Mouse (Mus musculus) CH12.LX (cell line): ENCODE results near the gene Itga6. TPM values are rescaled to one million over a fixed set of nuclear protein-coding genes. Genes with fewer than 3 reads are reported as not detected.

Experiments used
- DNase-seq: peaks from one replicate; pipeline ENCODE4 v3.0.0-alpha.2; 2013; ENCODE audit errors: extremely low read depth
- H3K27ac ChIP-seq: 2 replicates; pipeline ENCODE4 v1.5.1; 2012; ENCODE audit warnings: low read depth, mild to moderate bottlenecking, control low read depth, moderate library complexity; ENCODE audit not compliant: insufficient read depth
- H3K27me3 ChIP-seq: replicated peaks from 2 replicates; pipeline ENCODE3; 2012; ENCODE audit warnings: inconsistent platforms
- H3K36me3 ChIP-seq, 2 experiments: replicated peaks in 1 of 2; 2 replicates each; pipeline versions ENCODE3 to v1.6.1; 2012; ENCODE audit warnings: inconsistent platforms in 1 of 2, low read length in 1 of 2, mild to moderate bottlenecking in 1 of 2, mixed read lengths in 1 of 2, moderate library complexity in 1 of 2; ENCODE audit not compliant: control insufficient read depth in 1 of 2, insufficient read depth in 1 of 2
- H3K4me1 ChIP-seq, 2 experiments: 2 replicates each; pipeline ENCODE4 v1.6.1; 2012; ENCODE audit warnings: inconsistent platforms in 1 of 2, moderate library complexity in 1 of 2; ENCODE audit not compliant: insufficient read depth in 2 of 2, control insufficient read depth in 1 of 2
- H3K4me2 ChIP-seq: 2 replicates; pipeline ENCODE4 v1.6.1; 2012; ENCODE audit warnings: low read depth, mild to moderate bottlenecking, control low read depth; ENCODE audit not compliant: poor library complexity, insufficient read depth, severe bottlenecking
- H3K4me3 ChIP-seq, 3 experiments: fragments of 150-350 bp in 1 of 3; sonication (generic) in 1 of 3; replicated peaks in 1 of 3; 2 replicates each; pipeline versions ENCODE3 to v1.5.1; 2011 to 2012; ENCODE audit warnings: low read depth in 2 of 3, low read length in 2 of 3, mild to moderate bottlenecking in 2 of 3, moderate library complexity in 2 of 3, control low read depth in 1 of 3, improper control_type of control experiment in 1 of 3, inconsistent platforms in 1 of 3, mixed read lengths in 1 of 3; ENCODE audit not compliant: poor library complexity in 1 of 3
- H3K79me2 ChIP-seq: replicated peaks from 2 replicates; pipeline ENCODE4 v1.6.1; 2012; ENCODE audit warnings: mild to moderate bottlenecking, moderate library complexity; ENCODE audit not compliant: control insufficient read depth, poor library complexity, insufficient read depth, severe bottlenecking; ENCODE audit errors: extremely low read depth
- H3K9ac ChIP-seq: 2 replicates; pipeline ENCODE4 v1.6.1; 2012; ENCODE audit warnings: low read depth, mild to moderate bottlenecking, control low read depth, moderate library complexity; ENCODE audit not compliant: insufficient read depth
- H3K9me3 ChIP-seq: replicated peaks from 2 replicates; pipeline ENCODE3; 2012; ENCODE audit warnings: low read length, inconsistent platforms, mixed read lengths
- BHLHE40 ChIP-seq: IDR thresholded peaks from 2 replicates; pipeline ENCODE4 v1.6.1; 2011; ENCODE audit warnings: mild to moderate bottlenecking, low read depth, low read length, improper control_type of control experiment
- CTCF ChIP-seq, 2 experiments: IDR thresholded peaks in 1 of 2; conservative IDR thresholded peaks in 1 of 2; 2 replicates each; pipeline ENCODE4 v1.5.1; 2011 to 2012; ENCODE audit warnings: low read depth in 2 of 2, low read length in 2 of 2, improper control_type of control experiment in 1 of 2, inconsistent platforms in 1 of 2, mild to moderate bottlenecking in 1 of 2, moderate library complexity in 1 of 2
- E2F4 ChIP-seq: IDR thresholded peaks from 2 replicates; pipeline ENCODE4 v1.6.1; 2011; ENCODE audit warnings: low read depth, low read length, improper control_type of control experiment; ENCODE audit not compliant: insufficient replicate concordance
- EP300 ChIP-seq: IDR thresholded peaks from 2 replicates; pipeline ENCODE4 v1.6.1; 2011; ENCODE audit warnings: low read length, improper control_type of control experiment
- ETS1 ChIP-seq: conservative IDR thresholded peaks from 2 replicates; pipeline ENCODE4 v1.6.1; 2012; ENCODE audit warnings: low read depth, mild to moderate bottlenecking, inconsistent platforms, low read length, improper control_type of control experiment, moderate library complexity
- GABPA ChIP-seq: IDR thresholded peaks from 2 replicates; pipeline ENCODE4 v1.6.1; 2012; ENCODE audit warnings: low read depth, low read length, improper control_type of control experiment, inconsistent platforms; ENCODE audit not compliant: insufficient replicate concordance
- HCFC1 ChIP-seq: IDR thresholded peaks from 2 replicates; pipeline ENCODE4 v1.6.1; 2012; ENCODE audit warnings: low read depth, mild to moderate bottlenecking, inconsistent platforms, low read length, improper control_type of control experiment
- IRF4 ChIP-seq: IDR thresholded peaks from 2 replicates; pipeline ENCODE4 v1.6.1; 2014; ENCODE audit warnings: low read depth, mild to moderate bottlenecking, inconsistent platforms, low read length, improper control_type of control experiment
- JUND ChIP-seq: conservative IDR thresholded peaks from 2 replicates; pipeline ENCODE4 v1.6.1; 2011; ENCODE audit warnings: low read depth, low read length, improper control_type of control experiment
- MAFK ChIP-seq: IDR thresholded peaks from 2 replicates; pipeline ENCODE4 v1.6.1; 2011; ENCODE audit warnings: low read length, improper control_type of control experiment; ENCODE audit not compliant: insufficient replicate concordance
- MAZ ChIP-seq: IDR thresholded peaks from 2 replicates; pipeline ENCODE4 v1.6.1; 2012; ENCODE audit warnings: low read depth, mild to moderate bottlenecking, inconsistent platforms, low read length, improper control_type of control experiment, moderate library complexity
- MXI1 ChIP-seq: IDR thresholded peaks from 2 replicates; pipeline ENCODE4 v1.6.1; 2011; ENCODE audit warnings: mild to moderate bottlenecking, low read depth, low read length, improper control_type of control experiment
- MYC ChIP-seq: IDR thresholded peaks from 2 replicates; pipeline ENCODE4 v1.6.1; 2011; ENCODE audit warnings: low read depth, mild to moderate bottlenecking, improper control_type of control experiment, low read length
- NELFE ChIP-seq: IDR thresholded peaks from 2 replicates; pipeline ENCODE4 v1.6.1; 2011; ENCODE audit warnings: low read depth, low read length, improper control_type of control experiment
- PAX5 ChIP-seq: IDR thresholded peaks from 2 replicates; pipeline ENCODE4 v1.6.1; 2012; ENCODE audit warnings: low read length, inconsistent platforms, mixed read lengths
- POLR2A ChIP-seq: IDR thresholded peaks from 2 replicates; pipeline ENCODE4 v1.6.1; 2011; ENCODE audit warnings: low read depth, mild to moderate bottlenecking, improper control_type of control experiment, low read length
- RAD21 ChIP-seq: IDR thresholded peaks from 2 replicates; pipeline ENCODE4 v1.6.1; 2011; ENCODE audit warnings: low read depth, mild to moderate bottlenecking, low read length, improper control_type of control experiment, moderate library complexity
- RCOR1 ChIP-seq: conservative IDR thresholded peaks from 2 replicates; pipeline ENCODE4 v1.6.1; 2012; ENCODE audit warnings: low read depth, mild to moderate bottlenecking, inconsistent platforms, low read length, improper control_type of control experiment
- SIN3A ChIP-seq: IDR thresholded peaks from 2 replicates; pipeline ENCODE4 v1.6.1; 2012; ENCODE audit warnings: low read length, improper control_type of control experiment, inconsistent platforms
- TBP ChIP-seq: conservative IDR thresholded peaks from 2 replicates; pipeline ENCODE4 v1.6.1; 2011; ENCODE audit warnings: low read depth, low read length, improper control_type of control experiment
- USF1 ChIP-seq: IDR thresholded peaks from 2 replicates; pipeline ENCODE4 v1.6.1; 2014; ENCODE audit warnings: low read depth, mild to moderate bottlenecking, inconsistent platforms, low read length, improper control_type of control experiment
- ZC3H11A ChIP-seq: IDR thresholded peaks from 2 replicates; pipeline ENCODE4 v1.6.1; 2012; ENCODE audit warnings: low read depth, mild to moderate bottlenecking, inconsistent platforms, low read length, improper control_type of control experiment
- ZKSCAN1 ChIP-seq: IDR thresholded peaks from 2 replicates; pipeline ENCODE4 v1.6.1; 2012; ENCODE audit warnings: low read depth, inconsistent platforms, low read length, improper control_type of control experiment, borderline replicate concordance
- dilution Hi-C: fragments of 300-500 bp; cut with MboI; formaldehyde crosslinking; loops from 2 replicates; pipeline ENCODE4 v1.14.3; 2020; ENCODE audit warnings: low sequenced_read_pairs; ENCODE audit not compliant: extremely low pct_unique_long_range_greater_than_20kb, extremely low pct_ligation_motif_present
- in situ Hi-C: fragments of 300-500 bp; cut with MboI; formaldehyde crosslinking; loops from 3 replicates; pipeline ENCODE4 v1.14.3; 2019; ENCODE audit warnings: low sequenced_read_pairs, low pct_ligation_motif_present, low pct_unique_long_range_greater_than_20kb, mixed read lengths
- polyA plus RNA-seq: library from polyadenylated mRNA; unstranded; fragments of >175 nt; gene quantifications from 2 replicates; pipeline ENCODE4 v1.2.1, GENCODE M21; 2012; ENCODE audit warnings: low read depth; ENCODE audit not compliant: insufficient read length
- total RNA-seq, 2 experiments: library from RNA; depleted of rRNA; stranded (reverse); fragments of 300-350 nt in 1 of 2; fragments of >200 nt in 1 of 2; gene quantifications; 2 replicates each; pipeline ENCODE4 v1.2.3; 2012 to 2014

Gene Itga6
- total and polyA plus RNA-seq, 3 experiments = 6.1 to 13.9 (median 10.9) TPM

- TF ChIP-seq ZKSCAN1 = no peak
- TF ChIP-seq TBP = peak; percentile 88
- TF ChIP-seq ZC3H11A = no peak
- peak; percentile 100 for TF ChIP-seq EP300
- no peak; a peak in 1 of 4 replicates for TF ChIP-seq CTCF (conservative IDR thresholded peaks at IDR 0.05 in 1 of 2, IDR thresholded peaks at IDR 0.05 in 1 of 2; ENCODE audit: low read depth in 2 of 2, low read length in 2 of 2)
- peak; percentile 67; the same call in 1 of the 2 replicates for TF ChIP-seq E2F4
- TF ChIP-seq RCOR1 = peak; percentile 96
- TF ChIP-seq NELFE = peak; percentile 60; the same call in 1 of the 2 replicates
- peak; percentile 93 for TF ChIP-seq MAFK
- TF ChIP-seq PAX5 = no peak
- TF ChIP-seq JUND = peak; percentile 99
- peak; percentile 41; the same call in 1 of the 2 replicates for TF ChIP-seq SIN3A
- TF ChIP-seq MYC = peak; percentile 83; the same call in 1 of the 2 replicates
- peak; percentile 100 for TF ChIP-seq IRF4
- no peak for TF ChIP-seq GABPA
- peak; percentile 99 for TF ChIP-seq ETS1
- TF ChIP-seq MAZ = peak; percentile 75; the same call in 1 of the 2 replicates
- peak; percentile 44; the same call in 1 of the 2 replicates for TF ChIP-seq HCFC1
- peak; percentile 27 for TF ChIP-seq RAD21
These were observed 46.5 kb upstream of the Itga6 start (continued) for GRCm38 (mm10) chr2:71698942-71699341.

GRCm38 (mm10) chr2:71701341-71701740 is 44.1 kb upstream of the Itga6 start:
- Histone ChIP-seq H3K27me3 (no peaks in the 10 kb centered on the region), H3K4me3 (no peak overlapping the region), H3K36me3 (no peaks in the 10 kb centered on the region), H3K9ac (no peak overlapping the region), H3K79me2 (no peaks in the 10 kb centered on the region)
- in situ Hi-C loops = no loop called here
- peak; percentile 29 for DNase-seq
- TF ChIP-seq EP300 = peak; percentile 45
- no peak for TF ChIP-seq USF1
- TF ChIP-seq, all 38 proteins: peak for 1
- Histone ChIP-seq H3K4me1 (peaks cover 28 to 42% of the 10 kb centered on the region in 2 experiments), H3K9me3 (peaks cover 9% of the 10 kb centered on the region), H3K4me2 (no peak overlapping the region), H3K27ac (no peak overlapping the region)
- dilution Hi-C loops = no loop called here

- Histone ChIP-seq H3K4me3 (no peak overlapping the region), H3K4me2 (no peak overlapping the region), H3K79me2 (no peaks in the 10 kb centered on the region), H3K27ac (no peak overlapping the region), H3K9ac (no peak overlapping the region), H3K27me3 (no peaks in the 10 kb centered on the region), H3K36me3 (no peaks in the 10 kb centered on the region), H3K4me1 (peaks cover 8 to 14% of the 10 kb centered on the region in 2 experiments), H3K9me3 (peaks cover 9% of the 10 kb centered on the region)
- TF ChIP-seq BHLHE40 (no peak), POLR2A (no peak), MXI1 (no peak)
- dilution Hi-C loops = no loop called here
- no peak for DNase-seq
- in situ Hi-C loops = no loop called here
These were observed 41.1 kb upstream of the Itga6 start for GRCm38 (mm10) chr2:71704309-71704708.
